Mouse (Mus musculus) C2C12 (cell line): Measurements from ENCODE around the gene Olfml1. TPM values are rescaled to one million over a fixed set of nuclear protein-coding genes. Genes with fewer than 3 reads are reported as not detected.

Experiments used
- H3K27me3 ChIP-seq: one replicate; pipeline ENCODE4 v1.6.1; 2011; ENCODE audit not compliant: control insufficient read depth, insufficient read depth, insufficient read length
- H3K36me3 ChIP-seq: one replicate; pipeline ENCODE4 v1.6.1; 2011; ENCODE audit not compliant: control insufficient read depth, insufficient read depth
- H3K4me3 ChIP-seq: one replicate; pipeline ENCODE4 v1.5.1; 2011; ENCODE audit warnings: mild to moderate bottlenecking, control low read depth; ENCODE audit not compliant: poor library complexity, insufficient read depth, severe bottlenecking
- H3K79me2 ChIP-seq: one replicate; pipeline ENCODE4 v1.6.1; 2011; ENCODE audit not compliant: control insufficient read depth, insufficient read depth
- H3K79me3 ChIP-seq: one replicate; pipeline ENCODE4 v1.6.1; 2011; ENCODE audit warnings: low read depth, control low read depth
- H3ac ChIP-seq: one replicate; pipeline ENCODE3; 2011; ENCODE audit warnings: low read depth; ENCODE audit not compliant: control insufficient read depth, insufficient read length
- CEBPB ChIP-seq: IDR thresholded peaks from one replicate; pipeline ENCODE4 v1.6.1; 2011; ENCODE audit warnings: low read depth, mild to moderate bottlenecking, control low read depth, moderate library complexity
- CTCF ChIP-seq: IDR thresholded peaks from one replicate; pipeline ENCODE4 v1.5.1; 2011; ENCODE audit not compliant: control insufficient read depth, insufficient read depth, insufficient read length
- FOSL1 ChIP-seq: IDR thresholded peaks from one replicate; pipeline ENCODE4 v1.8.0; 2011; ENCODE audit warnings: mild to moderate bottlenecking, low read length; ENCODE audit not compliant: poor library complexity, insufficient read depth, severe bottlenecking
- MAX ChIP-seq: IDR thresholded peaks from one replicate; pipeline ENCODE4 v1.6.1; 2011; ENCODE audit warnings: mild to moderate bottlenecking, control low read depth
- MYOD1 ChIP-seq: IDR thresholded peaks from one replicate; pipeline ENCODE4 v1.6.1; 2011; ENCODE audit warnings: low read depth; ENCODE audit not compliant: control insufficient read depth, insufficient read length
- MYOG ChIP-seq: IDR thresholded peaks from one replicate; pipeline ENCODE4 v1.6.1; 2011; ENCODE audit not compliant: control insufficient read depth, insufficient read length; ENCODE audit errors: extremely low read depth
- USF1 ChIP-seq: IDR thresholded peaks from one replicate; pipeline ENCODE4 v1.6.1; 2011; ENCODE audit warnings: low read depth, mild to moderate bottlenecking, control low read depth, moderate library complexity
- polyA plus RNA-seq: library from polyadenylated mRNA; unstranded; fragments of >200 nt; fragmentation: generic; extraction: Trizol; gene quantifications from one replicate; pipeline ENCODE4 v1.2.1, GENCODE M21; 2012; ENCODE audit warnings: missing spikeins

The Olfml1 gene
- polyA plus RNA-seq, 1 experiment, result not detected

- Histone ChIP-seq H3K4me3 (no peak overlapping the region), H3K79me3 (no peaks in the 10 kb centered on the region), H3K27me3 (no peaks in the 10 kb centered on the region), H3ac (no peak overlapping the region), H3K79me2 (no peaks in the 10 kb centered on the region), H3K36me3 (no peaks in the 10 kb centered on the region)
- TF ChIP-seq FOSL1, result no peak
- no peak for TF ChIP-seq CEBPB
- no peak for TF ChIP-seq USF1
- TF ChIP-seq MYOD1, result no peak
- TF ChIP-seq MYOG, result no peak
- no peak for TF ChIP-seq CTCF
- TF ChIP-seq MAX, result no peak
These were observed 6.6 kb downstream of the Olfml1 start for GRCm38 (mm10) chr7:107573856-107574255.

GRCm38 (mm10) chr7:107574276-107574675 lies 7.0 kb downstream of the Olfml1 start:
- no peak overlapping the region for H3ac ChIP-seq
- no peaks in the 10 kb centered on the region for H3K27me3 ChIP-seq
- H3K79me2 ChIP-seq, result no peaks in the 10 kb centered on the region
- H3K36me3 ChIP-seq, result no peaks in the 10 kb centered on the region
- TF ChIP-seq MAX (no peak), USF1 (no peak), MYOD1 (no peak), FOSL1 (no peak), MYOG (no peak), CEBPB (no peak), CTCF (no peak)
- H3K4me3 ChIP-seq, result no peak overlapping the region
- no peaks in the 10 kb centered on the region for H3K79me3 ChIP-seq

- TF ChIP-seq MYOG (no peak), CEBPB (no peak), CTCF (no peak), USF1 (no peak), MYOD1 (no peak), MAX (no peak), FOSL1 (no peak)
- Histone ChIP-seq H3K79me2 (no peaks in the 10 kb centered on the region), H3K27me3 (no peaks in the 10 kb centered on the region), H3K4me3 (no peak overlapping the region), H3ac (no peak overlapping the region), H3K79me3 (no peaks in the 10 kb centered on the region), H3K36me3 (no peaks in the 10 kb centered on the region)
These were observed 25.4 kb downstream of the Olfml1 start for GRCm38 (mm10) chr7:107592641-107593040.

GRCm38 (mm10) chr7:107593904-107594303 lies 26.7 kb downstream of the Olfml1 start:
- Histone ChIP-seq H3ac (no peak overlapping the region), H3K36me3 (no peaks in the 10 kb centered on the region), H3K4me3 (no peak overlapping the region), H3K79me2 (no peaks in the 10 kb centered on the region), H3K79me3 (no peaks in the 10 kb centered on the region), H3K27me3 (no peaks in the 10 kb centered on the region)
- TF ChIP-seq USF1, result no peak
- no peak for TF ChIP-seq CEBPB
- TF ChIP-seq MYOG, result no peak
- TF ChIP-seq MYOD1, result no peak
- no peak for TF ChIP-seq FOSL1
- TF ChIP-seq MAX, result no peak
- TF ChIP-seq CTCF, result no peak

GRCm38 (mm10) chr7:107594325-107594856 lies 27.1 kb downstream of the Olfml1 start:
- Histone ChIP-seq H3K36me3 (no peaks in the 10 kb centered on the region), H3K79me3 (no peaks in the 10 kb centered on the region), H3K79me2 (no peaks in the 10 kb centered on the region), H3K4me3 (no peak overlapping the region), H3ac (no peak overlapping the region), H3K27me3 (no peaks in the 10 kb centered on the region)
- TF ChIP-seq MAX, result no peak
- TF ChIP-seq CEBPB, result no peak
- TF ChIP-seq CTCF, result no peak

GRCm38 (mm10) chr7:107594857-107595402 lies 27.7 kb downstream of the Olfml1 start, which contains the start of gene Ppfibp2:
Gene Ppfibp2 (plus strand): TSS chr7:107595207.
- H3K36me3 ChIP-seq, result no peaks in the 10 kb centered on the region
- no peak within 1 kb of the TSS for H3K4me3 ChIP-seq
- H3K79me3 ChIP-seq, result no peaks in the 10 kb centered on the region
- TF ChIP-seq MYOD1 (no peak), MYOG (no peak), MAX (no peak), FOSL1 (no peak), CTCF (no peak), USF1 (no peak), CEBPB (no peak)
- no peaks in the 10 kb centered on the region for H3K79me2 ChIP-seq
- H3ac ChIP-seq, result no peak within 1 kb of the TSS
- H3K27me3 ChIP-seq, result no peaks in the 10 kb centered on the region
